Mouse (Mus musculus) embryo, embryonic 11.5 days (tissue): ENCODE results near the gene Slc26a5.

Source experiments
- DNase-seq: peaks from one replicate; pipeline ENCODE4 v3.0.0-alpha.2; 2012; ENCODE audit warnings: low read depth, low spot score

The Slc26a5 gene

GRCm38 (mm10) chr5:21865346-21866107 lies at the start of gene Slc26a5:
Gene Slc26a5, minus strand, starts transcription at chr5:21865604.
- no peak for DNase-seq

- DNase-seq = no peak
These were observed 49.4 kb upstream of the Slc26a5 start for GRCm38 (mm10) chr5:21914776-21915175.

- no peak for DNase-seq
These were observed 47.6 kb upstream of the Slc26a5 start for GRCm38 (mm10) chr5:21912835-21913530.

GRCm38 (mm10) chr5:21910726-21911125 lies 45.3 kb upstream of the Slc26a5 start:
- no peak for DNase-seq

- DNase-seq = no peak
These were observed 44.3 kb upstream of the Slc26a5 start for GRCm38 (mm10) chr5:21909713-21910112.

GRCm38 (mm10) chr5:21901411-21901810 lies 36.0 kb upstream of the Slc26a5 start:
- no peak for DNase-seq

GRCm38 (mm10) chr5:21900891-21901290 lies 35.5 kb upstream of the Slc26a5 start:
- no peak for DNase-seq

- no peak for DNase-seq
These were observed 33.5 kb upstream of the Slc26a5 start for GRCm38 (mm10) chr5:21898875-21899274.

- DNase-seq = no peak
These were observed 31.2 kb upstream of the Slc26a5 start for GRCm38 (mm10) chr5:21896586-21896985.

- no peak for DNase-seq
These were observed 28.8 kb upstream of the Slc26a5 start for GRCm38 (mm10) chr5:21894168-21894567.

- no peak for DNase-seq
These were observed 1.3 kb upstream of the Slc26a5 start for GRCm38 (mm10) chr5:21866750-21867149.

GRCm38 (mm10) chr5:21866311-21866712 lies 908 bp upstream of the Slc26a5 start:
- DNase-seq = no peak

- no peak for DNase-seq
These were observed 6.8 kb downstream of the Slc26a5 start for GRCm38 (mm10) chr5:21858653-21859052.

- no peak for DNase-seq
These were observed 13.6 kb downstream of the Slc26a5 start for GRCm38 (mm10) chr5:21851679-21852340.

- no peak for DNase-seq
These were observed 18.0 kb downstream of the Slc26a5 start for GRCm38 (mm10) chr5:21847438-21847837.

- no peak for DNase-seq
These were observed 18.7 kb downstream of the Slc26a5 start for GRCm38 (mm10) chr5:21846616-21847290.

GRCm38 (mm10) chr5:21844676-21845075 lies 20.7 kb downstream of the Slc26a5 start:
- no peak for DNase-seq

- DNase-seq = no peak
These were observed 33.6 kb downstream of the Slc26a5 start for GRCm38 (mm10) chr5:21831761-21832160.

GRCm38 (mm10) chr5:21828855-21829254 lies 36.5 kb downstream of the Slc26a5 start:
- DNase-seq = no peak

- no peak for DNase-seq
These were observed 37.8 kb downstream of the Slc26a5 start for GRCm38 (mm10) chr5:21827643-21828042.

GRCm38 (mm10) chr5:21826370-21826769 lies 39.0 kb downstream of the Slc26a5 start:
- no peak for DNase-seq

- peak; percentile 26 for DNase-seq
These were observed 51.4 kb downstream of the Slc26a5 start for GRCm38 (mm10) chr5:21813994-21814393.
